Mouse (Mus musculus) forebrain, embryonic 11.5 days (tissue): Measurements from ENCODE around the gene Gpr183. TPM values are rescaled to one million over a fixed set of nuclear protein-coding genes. Genes with fewer than 3 reads are reported as not detected.

Source experiments
- ATAC-seq: fragments of 200-750 bp; cut with Nextera tagmentation; replicated peaks from 2 replicates; pipeline ENCODE4 v1.8.0; 2017; ENCODE audit warnings: moderate TSS enrichment; ENCODE audit not compliant: low FRiP score
- DNase-seq: peaks from one replicate; pipeline ENCODE4 v3.0.0-alpha.2; 2017; ENCODE audit warnings: low spot score
- H3K27ac ChIP-seq: fragments of 300-500 bp; sonication (generic); 2 replicates; pipeline ENCODE4 v1.5.1; 2014; ENCODE audit warnings: low read depth, low read length
- H3K27me3 ChIP-seq: fragments of 300-500 bp; sonication (generic); 2 replicates; pipeline ENCODE4 v1.6.1; 2014; ENCODE audit warnings: mild to moderate bottlenecking, low read length, mixed read lengths; ENCODE audit not compliant: control insufficient read depth, insufficient read depth
- H3K36me3 ChIP-seq: fragments of 300-500 bp; sonication (generic); 2 replicates; pipeline ENCODE4 v1.6.1; 2014; ENCODE audit warnings: mild to moderate bottlenecking, low read length, moderate library complexity, mixed read lengths; ENCODE audit not compliant: control insufficient read depth, insufficient read depth
- H3K4me1 ChIP-seq: fragments of 300-500 bp; sonication (generic); replicated peaks from 2 replicates; pipeline ENCODE4 v1.6.1; 2014; ENCODE audit warnings: low read length, mixed read lengths; ENCODE audit not compliant: control insufficient read depth, insufficient read depth
- H3K4me2 ChIP-seq: fragments of 300-500 bp; sonication (generic); 2 replicates; pipeline ENCODE4 v1.6.1; 2014; ENCODE audit warnings: low read depth, mild to moderate bottlenecking, low read length, moderate library complexity, mixed read lengths; ENCODE audit not compliant: severe bottlenecking
- H3K4me3 ChIP-seq: fragments of 300-500 bp; sonication (generic); 2 replicates; pipeline ENCODE4 v1.5.1; 2014; ENCODE audit warnings: low read depth, low read length
- H3K9ac ChIP-seq: fragments of 300-500 bp; sonication (generic); 2 replicates; pipeline ENCODE4 v1.6.1; 2014; ENCODE audit warnings: low read length
- H3K9me3 ChIP-seq: fragments of 300-500 bp; sonication (generic); 2 replicates; pipeline ENCODE4 v1.6.1; 2016; ENCODE audit warnings: low read length, mixed read lengths; ENCODE audit not compliant: control insufficient read depth
- WGBS: fragments of 180-500 bp; shearing (Covaris S2); extraction: QIAGEN DNeasy Blood & Tissue Kit; methylation state at CpG from one replicate; pipeline ENCODE4 v1.1.7; 2014; 5-methylcytosine and 5-hydroxymethylcytosine counted together
- polyA plus RNA-seq: library from polyadenylated mRNA; unstranded; fragments of >200 nt; fragmentation: Nextera tagmentation; extraction: Ambion mirVana; gene quantifications from 2 replicates; pipeline ENCODE4 v1.2.1, GENCODE M21; 2014

Gene Gpr183
- polyA plus RNA-seq, 1 experiment from 2014 or later = 1.9 TPM

- WGBS = 91% methylated on average over 3 of the region's 3 CpGs
- ATAC-seq = no peak
Measured at GRCm38 (mm10) chr14:121947966-121948365, 17.0 kb downstream of the Gpr183 start.

GRCm38 (mm10) chr14:121947201-121947760 is 17.7 kb downstream of the Gpr183 start:
- DNase-seq = no peak
- H3K36me3 ChIP-seq = no peaks in the 10 kb centered on the region
- H3K9me3 ChIP-seq = no peaks in the 10 kb centered on the region
- H3K4me1 ChIP-seq = no peaks in the 10 kb centered on the region
- ATAC-seq = no peak
- no peak overlapping the region for H3K27ac ChIP-seq
- H3K4me3 ChIP-seq = no peak overlapping the region
- WGBS = 86% methylated on average over 8 of the region's 8 CpGs
- no peak overlapping the region for H3K4me2 ChIP-seq
- no peak overlapping the region for H3K9ac ChIP-seq
- no peaks in the 10 kb centered on the region for H3K27me3 ChIP-seq

More at GRCm38 (mm10) chr14:121947966-121948365, 17.0 kb downstream of the Gpr183 start:
- DNase-seq = no peak
- H3K27ac ChIP-seq = no peak overlapping the region
- no peak overlapping the region for H3K4me3 ChIP-seq
- H3K27me3 ChIP-seq = no peaks in the 10 kb centered on the region
- H3K9ac ChIP-seq = no peak overlapping the region
- no peaks in the 10 kb centered on the region for H3K4me1 ChIP-seq
- no peaks in the 10 kb centered on the region for H3K36me3 ChIP-seq
- H3K4me2 ChIP-seq = no peak overlapping the region
- H3K9me3 ChIP-seq = no peaks in the 10 kb centered on the region

- H3K4me2 ChIP-seq = no peak overlapping the region
- no peaks in the 10 kb centered on the region for H3K27me3 ChIP-seq
- no peak overlapping the region for H3K27ac ChIP-seq
- DNase-seq (no peak), ATAC-seq (no peak)
- no peaks in the 10 kb centered on the region for H3K4me1 ChIP-seq
- H3K36me3 ChIP-seq = no peaks in the 10 kb centered on the region
- H3K4me3 ChIP-seq = no peak overlapping the region
- H3K9me3 ChIP-seq = no peaks in the 10 kb centered on the region
- no peak overlapping the region for H3K9ac ChIP-seq
- 75% methylated on average over 8 of the region's 8 CpGs for WGBS
Measured at GRCm38 (mm10) chr14:121946728-121947127, 18.3 kb downstream of the Gpr183 start.

- Histone ChIP-seq H3K9me3 (no peaks in the 10 kb centered on the region), H3K4me3 (no peak overlapping the region), H3K4me1 (no peaks in the 10 kb centered on the region), H3K9ac (no peak overlapping the region), H3K4me2 (no peak overlapping the region), H3K27me3 (no peaks in the 10 kb centered on the region), H3K36me3 (no peaks in the 10 kb centered on the region), H3K27ac (no peak overlapping the region)
- ATAC-seq (no peak), DNase-seq (no peak)
- WGBS = 84% methylated on average over 5 of the region's 5 CpGs
Measured at GRCm38 (mm10) chr14:121946131-121946530, 18.9 kb downstream of the Gpr183 start.

- no peak overlapping the region for H3K4me3 ChIP-seq
- H3K27ac ChIP-seq = no peak overlapping the region
- no peaks in the 10 kb centered on the region for H3K4me1 ChIP-seq
- H3K9ac ChIP-seq = no peak overlapping the region
- 92% methylated on average over 3 of the region's 3 CpGs for WGBS
- H3K36me3 ChIP-seq = no peaks in the 10 kb centered on the region
- ATAC-seq = no peak
- no peaks in the 10 kb centered on the region for H3K9me3 ChIP-seq
- H3K4me2 ChIP-seq = no peak overlapping the region
- H3K27me3 ChIP-seq = no peaks in the 10 kb centered on the region
- no peak for DNase-seq
Measured at GRCm38 (mm10) chr14:121939582-121939981, 25.4 kb downstream of the Gpr183 start.

GRCm38 (mm10) chr14:121938256-121939191 is 26.5 kb downstream of the Gpr183 start:
- Histone ChIP-seq H3K4me2 (no peak overlapping the region), H3K9ac (no peak overlapping the region), H3K36me3 (no peaks in the 10 kb centered on the region), H3K4me1 (no peaks in the 10 kb centered on the region), H3K9me3 (no peaks in the 10 kb centered on the region), H3K4me3 (no peak overlapping the region), H3K27me3 (no peaks in the 10 kb centered on the region), H3K27ac (no peak overlapping the region)
- ATAC-seq (no peak), DNase-seq (no peak)
- WGBS = 95% methylated on average over 11 of the region's 11 CpGs

GRCm38 (mm10) chr14:121937601-121938255 is 27.3 kb downstream of the Gpr183 start:
- ATAC-seq = no peak
- DNase-seq = no peak
- H3K4me1 ChIP-seq = no peaks in the 10 kb centered on the region
- no peaks in the 10 kb centered on the region for H3K27me3 ChIP-seq
- H3K4me3 ChIP-seq = no peak overlapping the region
- 92% methylated on average over 11 of the region's 11 CpGs for WGBS
- H3K9me3 ChIP-seq = no peaks in the 10 kb centered on the region
- no peaks in the 10 kb centered on the region for H3K36me3 ChIP-seq
- no peak overlapping the region for H3K27ac ChIP-seq
- H3K4me2 ChIP-seq = no peak overlapping the region
- no peak overlapping the region for H3K9ac ChIP-seq

GRCm38 (mm10) chr14:121936856-121937255 is 28.1 kb downstream of the Gpr183 start:
- ATAC-seq (no peak), DNase-seq (no peak)
- H3K4me2 ChIP-seq = no peak overlapping the region
- H3K27ac ChIP-seq = no peak overlapping the region
- no peaks in the 10 kb centered on the region for H3K36me3 ChIP-seq
- H3K9me3 ChIP-seq = no peaks in the 10 kb centered on the region
- no peak overlapping the region for H3K4me3 ChIP-seq
- H3K4me1 ChIP-seq = no peaks in the 10 kb centered on the region
- H3K27me3 ChIP-seq = no peaks in the 10 kb centered on the region
- WGBS = 81% methylated on average over 8 of the region's 8 CpGs
- H3K9ac ChIP-seq = no peak overlapping the region
